Mouse (Mus musculus): ENCODE measurements around the gene Tescl.

Gene Tescl

GRCm38 (mm10) chr7:24297361-24298095, 36.2 kb downstream of the Tescl start:
- TF ChIP-seq GATA4 (IDR thresholded peaks at IDR 0.05; ENCODE audit: insufficient replicate concordance, low read length), result no peak

- no peak for TF ChIP-seq GATA4 (IDR thresholded peaks at IDR 0.05; ENCODE audit: insufficient replicate concordance, low read length)
These were observed 37.4 kb downstream of the Tescl start for GRCm38 (mm10) chr7:24296386-24296785.

DNA sequence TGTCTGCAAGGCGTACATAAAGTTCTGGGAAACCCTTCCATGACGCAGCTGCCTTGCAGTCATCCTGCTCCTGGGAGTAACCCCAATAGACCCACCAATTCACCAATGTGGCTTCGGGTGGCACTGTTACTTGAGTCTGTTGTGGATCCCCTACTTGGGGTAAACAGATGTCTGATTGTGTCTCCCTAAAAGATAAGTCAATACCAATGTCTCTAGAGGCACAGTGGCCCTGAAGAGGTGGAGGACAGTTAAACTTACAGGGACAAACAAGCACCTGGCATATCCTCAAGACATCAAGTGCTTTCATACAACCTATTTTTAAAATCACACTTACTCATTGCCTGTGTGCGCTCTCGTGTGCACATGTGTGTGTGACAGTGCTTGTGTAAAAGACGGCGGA, 38.4 kb downstream of the Tescl start:
- no peak for TF ChIP-seq GATA4 (IDR thresholded peaks at IDR 0.05; ENCODE audit: insufficient replicate concordance, low read length)

GRCm38 (mm10) chr7:24294763-24295162, 39.0 kb downstream of the Tescl start:
- no peak for TF ChIP-seq GATA4 (IDR thresholded peaks at IDR 0.05; ENCODE audit: insufficient replicate concordance, low read length)

DNA sequence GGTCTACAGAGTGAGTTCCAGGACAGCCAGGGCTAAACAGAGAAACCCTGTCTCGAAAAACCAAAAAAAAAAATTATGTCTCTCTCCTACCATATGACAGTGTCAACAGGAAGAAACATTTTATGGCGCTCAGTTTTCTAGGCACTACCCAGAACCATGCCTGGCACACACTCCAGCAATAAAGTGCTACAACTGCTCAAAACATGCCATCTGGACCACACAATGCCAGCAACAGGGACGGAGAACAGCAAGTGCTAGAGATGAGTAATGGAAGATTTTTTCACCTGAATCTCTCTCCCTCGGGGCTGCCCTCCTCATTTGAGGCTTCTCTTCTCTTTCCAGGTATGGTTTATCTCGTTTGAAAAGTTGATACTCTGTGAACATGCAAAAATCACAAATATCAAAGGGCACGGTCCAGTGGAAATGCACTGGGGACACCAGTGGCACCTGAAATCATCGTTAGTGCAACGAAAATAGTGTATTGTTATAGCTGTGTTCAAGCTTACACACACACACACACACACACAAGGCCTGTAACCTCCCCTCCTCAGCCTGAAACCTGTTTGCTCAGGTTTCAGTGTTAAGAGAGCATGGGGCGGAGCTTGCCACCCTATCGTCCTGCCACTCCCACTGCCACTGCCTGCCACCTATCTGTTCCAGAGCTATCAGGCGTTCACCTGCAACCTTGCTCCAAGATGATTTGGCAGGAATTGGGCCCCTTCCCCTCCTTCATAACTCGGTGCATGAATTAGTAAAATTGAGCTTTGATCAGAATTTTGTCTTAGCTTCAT, 40.5 kb downstream of the Tescl start:
- no peak for TF ChIP-seq GATA4 (IDR thresholded peaks at IDR 0.05; ENCODE audit: insufficient replicate concordance, low read length)

DNA sequence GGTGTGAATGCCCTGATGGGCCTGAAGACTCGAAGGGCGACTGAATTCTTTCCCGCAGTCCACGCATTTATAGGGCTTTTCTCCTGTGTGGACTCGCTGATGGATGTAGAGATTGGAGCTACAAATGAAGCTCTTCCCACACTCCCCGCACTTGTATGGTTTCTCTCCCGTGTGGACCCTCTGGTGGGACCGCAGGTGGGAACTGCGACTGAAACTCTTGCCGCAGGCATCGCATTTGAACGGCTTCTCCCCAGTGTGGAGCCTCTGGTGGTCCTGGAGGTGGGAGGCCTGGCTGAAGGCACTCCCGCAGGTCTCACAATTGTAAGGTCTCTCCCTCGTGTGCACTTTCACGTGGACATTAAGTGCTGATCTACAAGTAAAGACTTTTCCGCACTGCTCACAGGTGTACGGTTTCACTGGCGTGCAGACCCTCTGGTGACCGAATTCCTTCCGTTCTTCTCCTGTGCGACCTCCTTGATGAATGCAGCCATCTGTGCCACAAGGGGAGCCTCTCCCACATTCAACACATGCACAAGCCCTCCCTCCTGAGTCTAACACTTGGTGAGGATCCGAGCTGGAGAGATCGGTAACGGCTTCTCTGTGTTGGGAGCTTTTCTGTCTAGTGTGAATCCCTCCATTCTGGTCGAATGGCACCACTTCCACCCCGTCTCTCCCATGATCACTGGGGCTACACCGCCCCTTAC, 42.2 kb downstream of the Tescl start:
- TF ChIP-seq GATA4 (IDR thresholded peaks at IDR 0.05; ENCODE audit: insufficient replicate concordance, low read length), result no peak

- no peak for TF ChIP-seq GATA4 (IDR thresholded peaks at IDR 0.05; ENCODE audit: insufficient replicate concordance, low read length)
These were observed 43.5 kb downstream of the Tescl start for GRCm38 (mm10) chr7:24290106-24290693.

- no peak for TF ChIP-seq GATA4 (IDR thresholded peaks at IDR 0.05; ENCODE audit: insufficient replicate concordance, low read length)
These were observed 45.2 kb downstream of the Tescl start for GRCm38 (mm10) chr7:24288512-24288911.

- TF ChIP-seq GATA4 (IDR thresholded peaks at IDR 0.05; ENCODE audit: insufficient replicate concordance, low read length), result no peak
These were observed 46.1 kb downstream of the Tescl start for GRCm38 (mm10) chr7:24287670-24288069.

- no peak for TF ChIP-seq GATA4 (IDR thresholded peaks at IDR 0.05; ENCODE audit: insufficient replicate concordance, low read length)
These were observed 46.8 kb downstream of the Tescl start for GRCm38 (mm10) chr7:24286916-24287315.

- no peak for TF ChIP-seq GATA4 (IDR thresholded peaks at IDR 0.05; ENCODE audit: insufficient replicate concordance, low read length)
These were observed 47.6 kb downstream of the Tescl start for GRCm38 (mm10) chr7:24286090-24286489.

Measured in liver, adult (tissue).